Mouse (Mus musculus) neural tube, embryonic 15.5 days (tissue): ENCODE results near the gene Atg14. TPM values are rescaled to one million over a fixed set of nuclear protein-coding genes. Genes with fewer than 3 reads are reported as not detected.
A peak's percentile ranks its signal among the peaks of the same experiment; 100 is the strongest.

Experiments used
- ATAC-seq: fragments of 200-750 bp; cut with Nextera tagmentation; 2 replicates; pipeline ENCODE4 v1.8.0; 2017; ENCODE audit warnings: mild to moderate bottlenecking, moderate TSS enrichment, moderate library complexity; ENCODE audit not compliant: low FRiP score
- H3K27ac ChIP-seq: fragments of 300-500 bp; sonication (generic); replicated peaks from 2 replicates; pipeline ENCODE4 v1.5.1; 2015; ENCODE audit warnings: mild to moderate bottlenecking, inconsistent platforms
- H3K27me3 ChIP-seq: fragments of 300-500 bp; sonication (generic); replicated peaks from 2 replicates; pipeline ENCODE4 v1.6.1; 2015; ENCODE audit warnings: inconsistent platforms
- H3K36me3 ChIP-seq: fragments of 300-500 bp; sonication (generic); 2 replicates; pipeline ENCODE4 v1.6.1; 2015; ENCODE audit warnings: inconsistent platforms
- H3K4me1 ChIP-seq: fragments of 300-500 bp; sonication (generic); 2 replicates; pipeline ENCODE4 v1.6.1; 2015; ENCODE audit warnings: inconsistent platforms
- H3K4me2 ChIP-seq: fragments of 300-500 bp; sonication (generic); 2 replicates; pipeline ENCODE4 v1.6.1; 2015; ENCODE audit warnings: inconsistent platforms, mild to moderate bottlenecking, moderate library complexity
- H3K4me3 ChIP-seq: fragments of 300-500 bp; sonication (generic); replicated peaks from 2 replicates; pipeline ENCODE4 v1.5.1; 2015; ENCODE audit warnings: mild to moderate bottlenecking, inconsistent platforms
- H3K9ac ChIP-seq: fragments of 300-500 bp; sonication (generic); replicated peaks from 2 replicates; pipeline ENCODE4 v1.6.1; 2015; ENCODE audit warnings: mild to moderate bottlenecking, inconsistent platforms
- H3K9me3 ChIP-seq: fragments of 300-500 bp; sonication (generic); replicated peaks from 2 replicates; pipeline ENCODE4 v1.6.1; 2016; ENCODE audit warnings: inconsistent platforms
- WGBS: fragments of 180-500 bp; shearing (Covaris S2); methylation state at CpG from one replicate; pipeline ENCODE4 v1.1.7; 2015; ENCODE audit warnings: mixed read lengths; 5-methylcytosine and 5-hydroxymethylcytosine counted together
- polyA plus RNA-seq: library from polyadenylated mRNA; unstranded; fragments of >200 nt; fragmentation: Nextera tagmentation; extraction: Ambion mirVana; gene quantifications from 2 replicates; pipeline ENCODE4 v1.2.1, GENCODE M21; 2015

The Atg14 gene
- polyA plus RNA-seq, 1 experiment from 2014 or later, result 18.1 TPM

- no peaks in the 10 kb centered on the region for H3K9me3 ChIP-seq
- no peaks in the 10 kb centered on the region for H3K27me3 ChIP-seq
- H3K36me3 ChIP-seq, result peaks cover 3% of the 10 kb centered on the region; the same call in 1 of the 2 replicates
- H3K4me1 ChIP-seq, result no peaks in the 10 kb centered on the region
- 94% methylated on average over 7 of the region's 7 CpGs for WGBS
- no peak overlapping the region for H3K4me3 ChIP-seq
- no peak for ATAC-seq
- H3K9ac ChIP-seq, result no peak overlapping the region
- no peak overlapping the region for H3K4me2 ChIP-seq
- no peak overlapping the region for H3K27ac ChIP-seq
These were observed 48.1 kb downstream of the Atg14 start for GRCm38 (mm10) chr14:47522301-47522700.

GRCm38 (mm10) chr14:47521609-47522008 is 48.8 kb downstream of the Atg14 start:
- no peaks in the 10 kb centered on the region for H3K4me1 ChIP-seq
- no peaks in the 10 kb centered on the region for H3K36me3 ChIP-seq
- no peak overlapping the region for H3K4me3 ChIP-seq
- H3K27me3 ChIP-seq, result no peaks in the 10 kb centered on the region
- no peaks in the 10 kb centered on the region for H3K9me3 ChIP-seq
- H3K9ac ChIP-seq, result no peak overlapping the region
- ATAC-seq, result no peak
- no peak overlapping the region for H3K4me2 ChIP-seq
- H3K27ac ChIP-seq, result no peak overlapping the region
- WGBS, result 94% methylated on average over 1 of the region's 1 CpGs

DNA sequence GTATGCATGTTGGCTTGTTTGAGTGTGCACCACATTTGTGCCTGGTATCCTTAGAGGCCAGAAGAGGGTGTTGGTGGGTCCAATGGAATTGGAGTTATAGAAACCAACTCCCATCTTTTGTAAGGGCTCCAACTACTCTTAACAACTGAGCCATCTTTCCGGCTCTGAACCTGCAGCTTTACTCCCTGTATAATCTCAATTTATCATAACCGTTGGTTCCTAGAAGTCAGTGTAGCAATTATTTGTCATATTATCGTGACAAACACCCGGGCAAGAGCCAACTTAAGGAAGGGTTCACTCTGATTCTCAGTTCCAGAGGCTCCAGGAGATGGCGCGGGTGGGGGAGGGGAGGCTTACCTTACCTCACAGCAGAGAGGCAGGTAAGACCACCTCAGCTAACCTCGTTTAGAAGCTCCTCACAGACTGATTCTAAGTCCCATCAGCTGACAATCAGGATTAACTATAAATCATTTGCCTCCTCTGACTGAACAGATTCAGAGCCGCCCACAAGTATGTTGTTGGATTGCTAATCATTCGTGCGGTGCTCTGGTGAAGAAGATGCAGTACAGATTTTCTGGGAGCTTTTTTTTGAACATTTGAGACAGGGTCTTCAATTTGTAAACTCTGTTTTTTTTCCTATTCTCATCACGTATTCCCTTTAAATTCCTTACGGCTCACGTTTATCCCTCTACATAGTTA is 49.5 kb downstream of the Atg14 start:
- no peaks in the 10 kb centered on the region for H3K36me3 ChIP-seq
- no peak for ATAC-seq

DNA sequence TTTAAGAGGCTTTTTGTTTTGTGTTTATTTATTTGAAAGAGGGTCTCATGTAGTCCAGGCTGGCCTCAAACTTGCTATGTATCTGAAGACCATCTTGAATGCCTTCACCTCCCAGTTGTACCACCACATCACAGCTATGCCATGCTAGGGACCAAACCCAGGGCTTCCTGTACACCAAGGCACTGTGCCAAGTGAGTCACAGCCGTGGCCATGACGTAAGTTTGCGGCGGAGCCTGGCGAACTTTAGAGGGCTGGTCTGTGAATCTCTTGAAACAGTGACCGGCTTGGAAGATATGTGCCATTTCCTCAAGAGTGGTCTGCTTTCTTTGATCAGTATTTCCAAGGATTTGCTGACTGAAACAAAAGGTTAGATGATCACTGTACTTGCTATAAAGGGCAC is 51.8 kb downstream of the Atg14 start:
- H3K27me3 ChIP-seq, result no peaks in the 10 kb centered on the region
- no peaks in the 10 kb centered on the region for H3K36me3 ChIP-seq
- no peak overlapping the region for H3K4me2 ChIP-seq
- no peak overlapping the region for H3K27ac ChIP-seq
- WGBS, result 97% methylated on average over 6 of the region's 6 CpGs
- H3K9me3 ChIP-seq, result no peaks in the 10 kb centered on the region
- no peak overlapping the region for H3K4me3 ChIP-seq
- H3K9ac ChIP-seq, result no peak overlapping the region
- H3K4me1 ChIP-seq, result no peaks in the 10 kb centered on the region
- no peak for ATAC-seq

More for the DNA sequence above, 49.5 kb downstream of the Atg14 start:
- Histone ChIP-seq H3K27ac (no peak overlapping the region), H3K4me2 (no peak overlapping the region), H3K9me3 (no peaks in the 10 kb centered on the region), H3K4me1 (no peaks in the 10 kb centered on the region), H3K27me3 (no peaks in the 10 kb centered on the region), H3K9ac (no peak overlapping the region), H3K4me3 (no peak overlapping the region)
- WGBS, result 84% methylated on average over 13 of the region's 13 CpGs

DNA sequence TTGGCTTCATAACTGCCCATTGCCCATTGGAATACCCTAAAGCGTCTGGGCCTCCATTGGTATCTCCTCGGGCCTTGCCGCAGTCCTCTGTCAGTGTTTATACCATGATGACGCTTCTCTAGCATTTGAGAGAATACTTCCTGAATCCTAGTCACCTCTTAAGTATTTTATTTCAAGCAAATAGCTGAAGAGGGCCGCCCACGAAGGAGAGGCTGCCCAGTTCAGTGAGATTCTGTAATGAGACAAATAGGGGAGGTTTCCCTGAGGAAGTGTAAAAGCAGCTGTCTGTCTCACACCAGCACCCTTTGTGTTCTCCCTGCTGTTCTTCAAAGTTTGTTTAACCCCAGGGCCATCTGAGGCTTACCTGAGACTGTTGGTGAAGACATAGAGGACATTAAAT is 53.7 kb downstream of the Atg14 start:
- Histone ChIP-seq H3K9ac (no peak overlapping the region), H3K36me3 (no peaks in the 10 kb centered on the region), H3K9me3 (no peaks in the 10 kb centered on the region), H3K4me2 (no peak overlapping the region), H3K27ac (no peak overlapping the region), H3K4me3 (no peak overlapping the region), H3K27me3 (no peaks in the 10 kb centered on the region), H3K4me1 (no peaks in the 10 kb centered on the region)
- no peak for ATAC-seq
- 83% methylated on average over 6 of the region's 6 CpGs for WGBS

DNA sequence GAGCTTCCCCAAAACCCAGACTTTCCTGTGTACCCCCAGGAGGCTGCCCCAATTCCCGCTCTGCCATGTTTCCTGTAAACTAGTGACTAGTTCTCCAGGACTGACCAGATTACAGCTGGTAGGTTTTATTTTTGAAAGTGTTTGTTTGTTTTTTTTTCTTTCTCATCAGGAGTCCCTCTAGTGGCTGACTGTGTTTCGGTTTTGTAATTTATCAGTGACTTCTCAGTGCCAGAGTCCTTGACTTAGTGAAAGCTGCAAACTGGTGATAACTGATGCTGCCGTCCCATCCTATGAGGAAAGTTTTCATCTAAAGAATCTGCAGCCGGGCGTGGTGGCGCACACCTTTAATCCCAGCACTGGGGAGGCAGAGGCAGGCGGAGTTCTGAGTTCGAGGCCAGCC is 54.8 kb downstream of the Atg14 start:
- Histone ChIP-seq H3K27me3 (no peaks in the 10 kb centered on the region), H3K27ac (no peak overlapping the region), H3K9ac (no peak overlapping the region), H3K9me3 (no peaks in the 10 kb centered on the region), H3K4me3 (no peak overlapping the region), H3K36me3 (no peaks in the 10 kb centered on the region), H3K4me1 (no peaks in the 10 kb centered on the region), H3K4me2 (no peak overlapping the region)
- 86% methylated on average over 8 of the region's 8 CpGs for WGBS
- no peak for ATAC-seq

DNA sequence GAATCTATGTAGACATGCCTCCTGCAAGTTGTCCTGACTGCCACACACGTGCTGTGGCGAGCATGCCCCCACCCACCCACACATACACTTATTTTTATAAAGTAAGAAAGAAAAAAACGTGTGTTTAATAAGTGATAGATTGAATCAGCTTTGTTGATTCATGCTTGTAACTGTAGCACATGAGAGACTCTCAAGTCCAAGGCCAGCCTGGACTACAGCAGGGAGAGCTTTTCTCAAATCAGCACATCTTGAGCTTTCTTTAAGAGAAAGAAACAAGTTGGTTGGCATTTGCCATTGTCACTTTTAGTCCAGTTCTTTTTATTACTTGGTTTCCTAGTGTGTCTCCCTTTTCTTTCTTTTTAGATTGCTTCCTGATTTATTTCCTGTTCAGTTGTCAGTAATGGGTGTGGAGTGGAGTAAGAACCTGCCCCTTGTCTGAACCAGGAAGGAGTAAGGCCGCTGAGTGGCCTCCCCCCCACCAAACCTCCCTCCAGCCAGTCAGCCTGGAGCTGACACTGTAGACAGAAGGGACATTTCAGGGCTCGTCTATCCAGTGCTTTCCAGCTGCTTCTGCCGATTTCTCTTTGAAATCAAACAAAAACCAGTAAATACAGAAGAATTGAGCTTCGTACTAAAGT is 55.5 kb downstream of the Atg14 start:
- ATAC-seq, result no peak
- Histone ChIP-seq H3K4me2 (no peak overlapping the region), H3K4me3 (no peak overlapping the region), H3K4me1 (no peaks in the 10 kb centered on the region), H3K27me3 (no peaks in the 10 kb centered on the region), H3K9me3 (no peaks in the 10 kb centered on the region), H3K27ac (no peak overlapping the region), H3K9ac (no peak overlapping the region), H3K36me3 (no peaks in the 10 kb centered on the region)
- WGBS, result 25% methylated on average over 7 of the region's 7 CpGs

DNA sequence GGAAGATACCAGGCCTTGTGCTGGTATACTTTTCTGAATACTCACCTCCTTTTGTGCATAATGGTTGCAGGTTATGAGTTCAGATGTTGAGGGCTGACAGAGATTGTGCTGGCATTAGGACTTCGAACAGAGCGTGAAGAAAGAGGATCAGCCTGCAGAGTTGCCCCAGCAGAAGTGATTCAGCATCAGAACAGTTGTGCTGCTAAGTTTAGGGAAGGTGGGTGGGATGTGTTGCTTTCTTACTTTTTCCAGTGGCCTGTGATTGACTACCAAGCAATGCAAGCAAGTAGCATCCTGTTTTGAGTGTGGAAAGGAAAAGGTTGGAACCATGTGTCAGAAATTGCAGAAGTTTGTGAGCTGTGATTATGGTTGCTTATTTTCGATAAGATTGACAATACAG is 56.8 kb downstream of the Atg14 start:
- H3K4me3 ChIP-seq, result no peak overlapping the region
- 95% methylated on average over 3 of the region's 3 CpGs for WGBS
- H3K36me3 ChIP-seq, result no peaks in the 10 kb centered on the region
- H3K4me1 ChIP-seq, result no peaks in the 10 kb centered on the region
- no peak for ATAC-seq
- H3K27ac ChIP-seq, result no peak overlapping the region
- no peak overlapping the region for H3K9ac ChIP-seq
- H3K4me2 ChIP-seq, result no peak overlapping the region
- no peaks in the 10 kb centered on the region for H3K27me3 ChIP-seq
- H3K9me3 ChIP-seq, result no peaks in the 10 kb centered on the region

- no peak overlapping the region for H3K27ac ChIP-seq
- no peaks in the 10 kb centered on the region for H3K27me3 ChIP-seq
- H3K36me3 ChIP-seq, result peaks cover 1% of the 10 kb centered on the region; the same call in 1 of the 2 replicates
- H3K9ac ChIP-seq, result no peak overlapping the region
- no peak overlapping the region for H3K4me2 ChIP-seq
- no peak overlapping the region for H3K4me3 ChIP-seq
- ATAC-seq, result peak; percentile 41; the same call in 1 of the 2 replicates
- H3K9me3 ChIP-seq, result no peaks in the 10 kb centered on the region
- 73% methylated on average over 4 of the region's 4 CpGs for WGBS
- H3K4me1 ChIP-seq, result no peaks in the 10 kb centered on the region
These were observed 60.2 kb downstream of the Atg14 start for GRCm38 (mm10) chr14:47510244-47510643.

GRCm38 (mm10) chr14:47508035-47508434 is 62.4 kb downstream of the Atg14 start:
- H3K4me1 ChIP-seq, result no peaks in the 10 kb centered on the region
- no peak for ATAC-seq
- peaks cover 3% of the 10 kb centered on the region; the same call in 1 of the 2 replicates for H3K36me3 ChIP-seq
- no peaks in the 10 kb centered on the region for H3K9me3 ChIP-seq
- no peaks in the 10 kb centered on the region for H3K27me3 ChIP-seq
- no peak overlapping the region for H3K9ac ChIP-seq
- H3K4me2 ChIP-seq, result no peak overlapping the region
- no peak overlapping the region for H3K27ac ChIP-seq
- no peak overlapping the region for H3K4me3 ChIP-seq

- no peak overlapping the region for H3K9ac ChIP-seq
- no peak overlapping the region for H3K4me3 ChIP-seq
- no peaks in the 10 kb centered on the region for H3K9me3 ChIP-seq
- no peak for ATAC-seq
- H3K36me3 ChIP-seq, result peaks cover 5% of the 10 kb centered on the region; the same call in 1 of the 2 replicates
- H3K27me3 ChIP-seq, result no peaks in the 10 kb centered on the region
- H3K4me2 ChIP-seq, result no peak overlapping the region
- H3K4me1 ChIP-seq, result no peaks in the 10 kb centered on the region
- no peak overlapping the region for H3K27ac ChIP-seq
- 94% methylated on average over 5 of the region's 5 CpGs for WGBS
These were observed 63.8 kb downstream of the Atg14 start for GRCm38 (mm10) chr14:47506676-47507075.

DNA sequence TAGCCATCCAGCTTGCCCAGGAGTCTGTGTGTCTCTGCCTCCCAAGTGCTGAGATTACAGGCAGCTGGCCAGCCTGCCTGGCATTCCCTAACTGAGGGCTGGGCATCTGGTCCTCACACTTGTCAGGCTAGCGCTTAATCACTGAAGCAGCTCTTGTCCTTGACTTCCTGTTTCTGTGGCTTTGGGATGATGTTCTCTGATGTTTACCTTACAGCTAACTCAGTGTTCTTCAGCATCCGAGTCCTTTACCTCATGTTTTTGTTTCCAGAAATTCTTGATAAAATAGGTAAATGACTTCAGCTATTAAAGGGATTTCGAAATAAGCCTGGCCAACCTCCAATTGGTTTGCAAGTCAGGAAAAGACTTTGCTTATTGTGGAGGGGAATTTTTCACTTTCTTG is 66.4 kb downstream of the Atg14 start:
- no peak overlapping the region for H3K4me2 ChIP-seq
- H3K27me3 ChIP-seq, result no peaks in the 10 kb centered on the region
- H3K27ac ChIP-seq, result no peak overlapping the region
- WGBS, result 95% methylated on average over 3 of the region's 3 CpGs
- no peak overlapping the region for H3K4me3 ChIP-seq
- ATAC-seq, result no peak
- no peaks in the 10 kb centered on the region for H3K9me3 ChIP-seq
- no peaks in the 10 kb centered on the region for H3K4me1 ChIP-seq
- H3K36me3 ChIP-seq, result peaks cover 5% of the 10 kb centered on the region; the same call in 1 of the 2 replicates
- no peak overlapping the region for H3K9ac ChIP-seq
